Mouse (Mus musculus): ENCODE data around the gene Heyl.
"Not testable (repeated sequence)": the region's sequence is repeated elsewhere in the genome, so short reads cannot be mapped to it uniquely, and the experiment has no call there.

Heyl gene

DNA sequence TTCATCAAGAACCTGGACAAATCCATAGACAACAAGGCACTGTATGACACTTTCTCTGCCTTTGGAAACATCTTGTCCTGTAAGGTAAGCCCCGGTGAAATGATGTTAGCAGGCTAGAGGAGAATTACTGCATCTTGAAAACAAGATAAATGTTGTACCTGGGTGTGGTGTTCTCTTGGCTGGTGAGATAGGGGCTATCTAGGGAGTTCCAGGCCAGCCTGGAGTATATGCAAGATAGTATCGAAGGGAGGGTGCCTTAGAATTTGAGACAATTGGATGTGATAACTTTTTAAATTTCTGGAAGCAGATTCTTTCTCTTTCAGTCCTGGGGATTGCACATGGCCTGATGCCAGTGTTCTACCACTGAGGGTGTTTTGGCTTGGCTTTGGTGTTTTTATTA, 53.4 kb downstream of the Heyl start:
- DNase-seq (ENCODE audit: low read depth) = peak; percentile 90

- no peak for DNase-seq (ENCODE audit: low read depth)
These were observed 55.7 kb downstream of the Heyl start for GRCm38 (mm10) chr4:123289038-123289437.

DNA sequence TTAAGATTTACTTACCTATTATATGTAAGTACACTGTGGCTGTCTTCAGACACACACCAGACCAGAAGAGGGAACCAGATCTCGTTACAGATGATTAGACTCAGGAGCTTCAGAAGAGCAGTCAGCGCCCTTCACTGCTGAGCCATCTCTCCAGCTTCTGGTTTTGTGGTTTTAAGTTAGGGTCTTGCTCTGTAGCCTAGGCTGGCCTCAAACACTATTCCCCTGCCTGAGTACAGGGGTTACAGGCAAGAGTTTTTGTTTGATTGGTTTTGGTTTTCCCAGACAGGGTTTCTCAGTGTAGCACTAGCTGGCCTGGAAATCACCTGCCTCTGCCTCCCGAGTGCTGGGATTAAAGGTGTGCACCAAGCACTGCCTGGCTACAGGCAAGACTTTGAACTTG, 59.0 kb downstream of the Heyl start:
- no peak for DNase-seq (ENCODE audit: low read depth)

DNA sequence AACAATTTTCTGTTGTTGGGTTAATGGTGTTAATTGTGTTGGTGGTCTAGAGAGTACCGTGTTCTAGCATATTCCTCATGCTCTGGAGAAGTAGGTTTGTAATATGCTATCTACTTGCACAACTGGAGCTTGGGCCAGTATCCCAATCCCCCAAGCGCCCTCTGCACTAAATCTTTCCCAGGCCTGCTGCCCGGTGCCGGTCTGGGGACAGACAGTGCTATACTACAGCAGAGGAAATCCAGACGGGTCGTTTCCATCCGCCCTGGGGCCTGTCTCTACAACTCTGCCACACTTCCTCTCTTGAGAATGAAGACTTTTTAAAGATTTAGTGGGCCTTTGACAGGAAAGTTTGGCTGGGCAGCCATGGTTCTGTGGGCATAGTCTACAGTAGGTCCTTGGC, 59.6 kb downstream of the Heyl start:
- DNase-seq (ENCODE audit: low read depth) = no peak

- no peak for DNase-seq (ENCODE audit: low read depth)
These were observed 60.5 kb downstream of the Heyl start for GRCm38 (mm10) chr4:123293661-123294443.

- not testable (repeated sequence) for DNase-seq (ENCODE audit: low read depth)
These were observed 61.7 kb downstream of the Heyl start for GRCm38 (mm10) chr4:123295026-123295425.

GRCm38 (mm10) chr4:123295516-123296147, 62.3 kb downstream of the Heyl start:
- no peak for DNase-seq (ENCODE audit: low read depth)

DNA sequence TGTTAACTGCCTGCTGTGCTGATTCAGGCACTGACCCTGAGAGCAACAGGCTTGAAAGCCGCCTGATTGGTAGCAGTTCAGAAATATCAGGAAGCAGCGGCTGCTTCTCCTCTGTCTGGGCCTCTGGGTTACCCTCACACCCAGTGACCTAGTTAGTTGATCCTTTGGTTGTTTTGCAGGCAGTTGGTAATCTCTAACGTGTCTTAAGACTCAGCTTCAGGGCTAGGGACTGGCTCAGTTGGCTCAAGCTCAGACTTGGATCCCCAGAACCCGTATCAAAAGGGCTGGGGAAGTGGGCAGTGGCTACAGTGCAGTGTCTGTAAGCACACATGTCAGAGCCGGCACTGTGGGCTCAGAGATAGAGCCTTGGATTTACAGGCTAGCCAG, 62.8 kb downstream of the Heyl start:
- no peak for DNase-seq (ENCODE audit: low read depth)

- DNase-seq (ENCODE audit: low read depth) = no peak
These were observed 64.0 kb downstream of the Heyl start for GRCm38 (mm10) chr4:123297195-123297960.

GRCm38 (mm10) chr4:123298226-123298625, 64.9 kb downstream of the Heyl start:
- no peak for DNase-seq (ENCODE audit: low read depth)

DNA sequence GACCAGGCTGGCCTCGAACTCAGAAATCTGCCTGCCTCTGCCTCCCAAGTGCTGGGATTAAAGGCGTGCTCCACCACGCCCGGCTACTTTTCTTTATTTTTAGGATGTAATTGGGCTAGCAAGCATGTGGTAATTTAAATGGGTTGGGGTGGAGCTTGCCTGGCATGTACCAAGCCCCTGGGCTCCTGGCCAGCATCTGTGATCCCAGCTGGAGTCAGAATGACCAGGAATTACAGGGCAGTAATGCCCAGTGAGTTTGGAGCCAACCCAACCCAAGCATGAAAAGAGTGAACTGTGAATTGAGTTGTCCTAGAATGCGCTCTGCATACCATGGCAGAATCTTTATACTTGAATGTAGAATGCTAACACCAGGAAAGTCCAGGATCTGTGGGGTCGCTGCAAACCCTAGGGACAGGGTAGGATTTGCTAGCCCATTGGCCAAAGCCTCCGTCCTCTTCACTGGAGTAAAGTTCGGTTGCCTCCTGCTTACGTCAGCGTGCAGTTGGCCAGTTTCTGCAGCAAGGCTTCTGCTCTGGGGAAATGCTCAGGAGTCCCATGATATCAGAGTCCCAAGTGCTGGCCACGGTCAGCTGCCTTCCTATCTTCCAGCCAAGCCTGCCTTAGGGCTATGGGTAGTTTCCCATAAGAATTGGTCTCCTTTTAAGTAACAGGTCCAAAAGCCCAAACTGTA, 65.8 kb downstream of the Heyl start:
- no peak for DNase-seq (ENCODE audit: low read depth)

All from c-Kit-positive CD71-positive TER-119-negative erythroid progenitor cells, embryonic 14.5 days (primary cell).